Mouse (Mus musculus): ENCODE data around the gene Degs2. TPM values are rescaled to one million over a fixed set of nuclear protein-coding genes. Genes with fewer than 3 reads are reported as not detected.

The Degs2 gene
- polyA plus RNA-seq (2015; fragmentation: Nextera tagmentation; extraction: Ambion mirVana) = 35.2 and 37.4 TPM in 2 replicates

DNA sequence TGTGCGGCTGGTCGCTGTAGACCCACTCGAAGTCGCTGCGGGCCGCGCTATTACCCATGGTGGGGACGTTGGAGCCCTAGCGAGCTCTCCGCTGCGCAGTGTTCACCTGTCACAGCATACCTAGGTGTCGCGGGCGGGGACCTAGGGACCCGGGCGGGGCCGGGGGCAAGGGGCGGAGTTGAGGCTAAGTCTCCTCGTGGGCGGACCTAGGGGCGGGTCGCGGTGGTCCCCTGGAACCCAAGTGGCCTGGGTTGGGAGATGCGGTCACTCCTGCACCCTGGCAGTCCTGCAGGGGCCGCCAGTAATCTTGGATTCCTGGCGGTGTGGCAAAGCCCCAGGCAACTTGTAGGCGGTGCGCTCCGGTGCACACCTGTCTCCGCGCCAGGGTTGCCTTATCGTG is at the start of gene Degs2:
Gene Degs2 (minus strand): TSS at position 131 of the 400 bp plus-strand sequence.
- peak; percentile 81 for ATAC-seq (ENCODE audit: insufficient read depth, low FRiP score, low read depth)
- Histone ChIP-seq H3K9me3 (no peaks in the 10 kb centered on the region), H3K4me3 (replicated peaks) (peak within 1 kb of the TSS; percentile 36), H3K4me2 (peak within 1 kb of the TSS; percentile 56), H3K27ac (peak within 1 kb of the TSS; percentile 21), H3K9ac (0 out of 2 replicates have a peak within 1 kb of the TSS, but pooled peaks have one; percentile 2), H3K4me1 (peaks cover 12% of the 10 kb centered on the region; the same call in 1 of the 2 replicates), H3K27me3 (replicated peaks) (peaks cover 20% of the 10 kb centered on the region), H3K36me3 (no peaks in the 10 kb centered on the region)
- WGBS = 2% methylated on average over 32 of the region's 32 CpGs

- H3K4me3 ChIP-seq (replicated peaks) = no peak overlapping the region
- ATAC-seq (ENCODE audit: insufficient read depth, low FRiP score, low read depth) = no peak
- no peak overlapping the region for H3K9ac ChIP-seq
- no peak overlapping the region for H3K4me2 ChIP-seq
- H3K36me3 ChIP-seq = no peaks in the 10 kb centered on the region
- WGBS = 62% methylated on average over 9 of the region's 9 CpGs
- H3K9me3 ChIP-seq = no peaks in the 10 kb centered on the region
- H3K27ac ChIP-seq = no peak overlapping the region
- H3K4me1 ChIP-seq = no peaks in the 10 kb centered on the region
- no peaks in the 10 kb centered on the region for H3K27me3 ChIP-seq (replicated peaks)
Measured at GRCm38 (mm10) chr12:108751790-108752189, 49.7 kb upstream of the Degs2 start.

- Histone ChIP-seq H3K9ac (no peak overlapping the region), H3K36me3 (no peaks in the 10 kb centered on the region), H3K4me3 (replicated peaks) (no peak overlapping the region), H3K4me2 (no peak overlapping the region), H3K9me3 (no peaks in the 10 kb centered on the region), H3K27me3 (replicated peaks) (no peaks in the 10 kb centered on the region), H3K27ac (peak overlapping the region; percentile 46; the same call in 1 of the 2 replicates), H3K4me1 (no peaks in the 10 kb centered on the region)
- WGBS = 58% methylated on average over 3 of the region's 3 CpGs
- ATAC-seq (ENCODE audit: insufficient read depth, low FRiP score, low read depth) = 0 out of 2 replicates have a peak, but pooled peaks have one; percentile 31
Measured at GRCm38 (mm10) chr12:108750226-108750625, 48.1 kb upstream of the Degs2 start.

DNA sequence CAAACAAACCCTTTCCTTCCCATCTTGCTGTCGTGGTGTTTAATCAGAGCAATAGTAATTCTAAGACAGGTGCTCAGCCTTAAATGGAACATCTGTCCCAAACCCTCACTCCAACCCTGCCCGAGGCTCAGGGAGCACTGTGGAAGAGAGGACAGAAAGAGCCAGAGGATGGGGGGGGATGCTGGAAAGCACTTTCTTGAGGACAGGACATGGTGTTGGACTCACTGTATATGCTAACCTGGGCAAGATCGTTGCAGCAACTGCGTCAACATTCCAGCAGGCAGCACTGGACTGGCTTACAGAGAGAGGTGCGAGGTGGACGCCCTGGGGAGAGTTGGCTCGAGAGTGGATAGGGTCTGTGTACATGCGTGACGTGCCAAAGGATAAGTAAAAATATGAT is 47.3 kb upstream of the Degs2 start:
- Histone ChIP-seq H3K36me3 (no peaks in the 10 kb centered on the region), H3K4me3 (replicated peaks) (no peak overlapping the region), H3K9me3 (no peaks in the 10 kb centered on the region), H3K27me3 (replicated peaks) (no peaks in the 10 kb centered on the region), H3K4me2 (no peak overlapping the region), H3K27ac (no peak overlapping the region), H3K9ac (no peak overlapping the region), H3K4me1 (no peaks in the 10 kb centered on the region)
- no peak for ATAC-seq (ENCODE audit: insufficient read depth, low FRiP score, low read depth)
- WGBS = 79% methylated on average over 9 of the region's 9 CpGs

DNA sequence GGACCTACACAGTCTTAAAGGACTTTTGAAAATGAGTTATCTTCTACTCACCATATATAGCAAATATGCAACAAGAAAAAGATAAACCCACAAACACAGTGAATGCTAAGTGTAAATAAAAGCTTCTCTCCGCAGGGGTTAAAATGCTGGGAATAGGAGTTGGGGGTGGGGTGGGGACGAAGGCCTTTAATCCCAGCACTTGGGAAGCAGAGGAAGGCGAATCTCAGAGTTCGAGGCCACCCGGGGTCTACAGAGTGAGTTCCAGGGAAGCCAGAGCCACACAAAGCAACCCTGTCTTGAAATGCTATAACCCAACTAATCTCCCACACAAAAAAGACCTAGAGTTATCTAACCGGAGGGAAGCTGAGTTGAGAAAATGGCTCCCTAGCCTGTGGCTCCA is 46.9 kb upstream of the Degs2 start:
- Histone ChIP-seq H3K27me3 (replicated peaks) (no peaks in the 10 kb centered on the region), H3K27ac (no peak overlapping the region), H3K4me2 (no peak overlapping the region), H3K4me1 (no peaks in the 10 kb centered on the region), H3K9ac (no peak overlapping the region), H3K9me3 (no peaks in the 10 kb centered on the region), H3K36me3 (no peaks in the 10 kb centered on the region), H3K4me3 (replicated peaks) (no peak overlapping the region)
- no peak for ATAC-seq (ENCODE audit: insufficient read depth, low FRiP score, low read depth)
- 72% methylated on average over 6 of the region's 6 CpGs for WGBS

GRCm38 (mm10) chr12:108745990-108746389 is 43.9 kb upstream of the Degs2 start:
- Histone ChIP-seq H3K4me2 (no peak overlapping the region), H3K27ac (no peak overlapping the region), H3K4me3 (replicated peaks) (no peak overlapping the region), H3K36me3 (no peaks in the 10 kb centered on the region), H3K9me3 (no peaks in the 10 kb centered on the region), H3K27me3 (replicated peaks) (no peaks in the 10 kb centered on the region), H3K9ac (no peak overlapping the region), H3K4me1 (no peaks in the 10 kb centered on the region)
- ATAC-seq (ENCODE audit: insufficient read depth, low FRiP score, low read depth) = no peak

DNA sequence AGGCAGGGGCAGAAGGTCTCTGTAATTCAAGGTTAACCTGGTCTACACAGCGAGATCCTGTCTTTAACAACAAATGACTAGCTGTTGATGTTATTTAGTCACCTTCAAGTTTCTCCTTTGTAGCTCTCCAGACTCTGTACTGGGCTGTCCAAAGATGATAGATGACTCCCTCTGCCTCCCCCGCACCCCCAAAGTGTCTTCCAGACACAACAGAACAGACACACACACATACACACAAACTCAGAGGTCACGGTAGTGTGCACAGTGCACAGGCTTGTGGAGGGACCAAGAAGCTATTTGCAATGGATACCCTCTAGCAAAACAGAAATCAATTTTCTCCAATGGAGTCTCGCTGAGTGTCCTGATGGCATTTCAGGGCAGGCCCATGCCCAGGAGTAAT is 40.1 kb upstream of the Degs2 start:
- Histone ChIP-seq H3K9me3 (no peaks in the 10 kb centered on the region), H3K36me3 (no peaks in the 10 kb centered on the region), H3K4me1 (no peaks in the 10 kb centered on the region), H3K27me3 (replicated peaks) (no peaks in the 10 kb centered on the region), H3K27ac (no peak overlapping the region), H3K9ac (no peak overlapping the region), H3K4me2 (no peak overlapping the region), H3K4me3 (replicated peaks) (no peak overlapping the region)
- 70% methylated on average over 4 of the region's 4 CpGs for WGBS
- no peak for ATAC-seq (ENCODE audit: insufficient read depth, low FRiP score, low read depth)

- H3K4me2 ChIP-seq = no peak overlapping the region
- WGBS = 44% methylated on average over 2 of the region's 2 CpGs
- no peaks in the 10 kb centered on the region for H3K27me3 ChIP-seq (replicated peaks)
- no peaks in the 10 kb centered on the region for H3K9me3 ChIP-seq
- no peak overlapping the region for H3K4me3 ChIP-seq (replicated peaks)
- ATAC-seq (ENCODE audit: insufficient read depth, low FRiP score, low read depth) = no peak
- H3K9ac ChIP-seq = no peak overlapping the region
- H3K27ac ChIP-seq = no peak overlapping the region
- H3K4me1 ChIP-seq = no peaks in the 10 kb centered on the region
- H3K36me3 ChIP-seq = no peaks in the 10 kb centered on the region
Measured at GRCm38 (mm10) chr12:108741472-108741871, 39.4 kb upstream of the Degs2 start.

GRCm38 (mm10) chr12:108738745-108739144 is 36.6 kb upstream of the Degs2 start:
- no peak for ATAC-seq (ENCODE audit: insufficient read depth, low FRiP score, low read depth)
- WGBS = 88% methylated on average over 12 of the region's 12 CpGs
- H3K4me2 ChIP-seq = no peak overlapping the region
- H3K36me3 ChIP-seq = no peaks in the 10 kb centered on the region
- no peaks in the 10 kb centered on the region for H3K27me3 ChIP-seq (replicated peaks)
- no peak overlapping the region for H3K4me3 ChIP-seq (replicated peaks)
- no peaks in the 10 kb centered on the region for H3K9me3 ChIP-seq
- no peak overlapping the region for H3K9ac ChIP-seq
- no peak overlapping the region for H3K27ac ChIP-seq
- H3K4me1 ChIP-seq = no peaks in the 10 kb centered on the region

DNA sequence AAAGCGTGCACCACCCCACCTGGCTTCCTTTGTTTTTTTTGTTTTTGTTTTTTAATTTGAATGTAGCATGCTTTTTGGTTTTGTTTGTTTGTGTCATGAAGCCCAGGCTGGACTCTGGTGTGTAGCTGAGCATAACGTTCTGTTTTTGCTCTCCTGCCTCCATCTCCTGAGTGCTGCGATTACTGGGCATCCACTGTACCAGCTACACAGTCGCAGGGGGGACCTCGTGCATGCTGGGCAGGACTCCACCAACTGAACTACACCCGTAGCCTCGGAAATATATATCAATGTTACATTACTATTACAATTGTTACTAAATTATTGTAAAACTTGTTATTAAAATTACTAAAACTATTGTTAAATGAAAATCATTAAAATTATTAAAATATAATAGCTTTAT is 35.7 kb upstream of the Degs2 start:
- no peak for ATAC-seq (ENCODE audit: insufficient read depth, low FRiP score, low read depth)
- H3K27me3 ChIP-seq (replicated peaks) = no peaks in the 10 kb centered on the region
- H3K9me3 ChIP-seq = no peaks in the 10 kb centered on the region
- no peaks in the 10 kb centered on the region for H3K4me1 ChIP-seq
- H3K4me3 ChIP-seq (replicated peaks) = no peak overlapping the region
- H3K36me3 ChIP-seq = no peaks in the 10 kb centered on the region
- H3K27ac ChIP-seq = no peak overlapping the region
- no peak overlapping the region for H3K4me2 ChIP-seq
- WGBS = 90% methylated on average over 7 of the region's 7 CpGs
- H3K9ac ChIP-seq = no peak overlapping the region

- Histone ChIP-seq H3K4me2 (no peak overlapping the region), H3K9ac (no peak overlapping the region), H3K9me3 (no peaks in the 10 kb centered on the region), H3K27ac (no peak overlapping the region), H3K36me3 (no peaks in the 10 kb centered on the region), H3K4me3 (replicated peaks) (no peak overlapping the region), H3K27me3 (replicated peaks) (no peaks in the 10 kb centered on the region), H3K4me1 (no peaks in the 10 kb centered on the region)
- no peak for ATAC-seq (ENCODE audit: insufficient read depth, low FRiP score, low read depth)
- 89% methylated on average over 2 of the region's 2 CpGs for WGBS
Measured at GRCm38 (mm10) chr12:108734386-108734785, 32.3 kb upstream of the Degs2 start.

- ATAC-seq (ENCODE audit: insufficient read depth, low FRiP score, low read depth) = no peak
- H3K9ac ChIP-seq = no peak overlapping the region
- no peak overlapping the region for H3K27ac ChIP-seq
- 84% methylated on average over 3 of the region's 3 CpGs for WGBS
- no peak overlapping the region for H3K4me3 ChIP-seq (replicated peaks)
- no peaks in the 10 kb centered on the region for H3K4me1 ChIP-seq
- no peaks in the 10 kb centered on the region for H3K9me3 ChIP-seq
- no peaks in the 10 kb centered on the region for H3K27me3 ChIP-seq (replicated peaks)
- no peaks in the 10 kb centered on the region for H3K36me3 ChIP-seq
- no peak overlapping the region for H3K4me2 ChIP-seq
Measured at GRCm38 (mm10) chr12:108723841-108724240, 21.7 kb upstream of the Degs2 start.

DNA sequence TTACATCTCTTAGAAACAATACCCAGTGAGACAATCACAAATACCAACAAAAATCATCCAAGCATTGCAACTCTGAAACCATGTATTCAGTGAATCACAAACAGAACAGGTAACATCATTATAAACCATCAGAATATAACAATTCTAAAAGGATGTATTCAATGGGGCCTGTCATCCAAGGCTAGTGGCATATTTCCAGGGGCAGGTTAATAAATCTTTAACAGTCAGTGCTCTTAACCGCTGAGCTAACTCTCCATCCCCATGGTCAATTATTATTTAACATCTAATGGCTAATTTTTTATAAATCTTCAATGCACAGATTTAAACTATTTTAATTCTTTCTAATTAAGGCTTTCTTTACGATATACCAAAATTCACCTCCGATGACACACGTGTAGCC is 20.3 kb upstream of the Degs2 start:
- WGBS = 91% methylated on average over 4 of the region's 4 CpGs
- Histone ChIP-seq H3K9me3 (no peaks in the 10 kb centered on the region), H3K4me3 (replicated peaks) (no peak overlapping the region), H3K27ac (no peak overlapping the region), H3K36me3 (no peaks in the 10 kb centered on the region), H3K4me1 (no peaks in the 10 kb centered on the region), H3K27me3 (replicated peaks) (no peaks in the 10 kb centered on the region), H3K9ac (no peak overlapping the region), H3K4me2 (no peak overlapping the region)
- no peak for ATAC-seq (ENCODE audit: insufficient read depth, low FRiP score, low read depth)

Measured in stomach, embryonic 15.5 days (tissue).